Mouse (Mus musculus) natural killer cell, adult 2 months (primary cell): ENCODE data around the gene Acta2.

ENCODE experiments used
- DNase-seq, 2 experiments: peaks; one replicate each; pipeline ENCODE4 v3.0.0; 2022; ENCODE audit warnings: low spot score in 2 of 2

The Acta2 gene

DNA sequence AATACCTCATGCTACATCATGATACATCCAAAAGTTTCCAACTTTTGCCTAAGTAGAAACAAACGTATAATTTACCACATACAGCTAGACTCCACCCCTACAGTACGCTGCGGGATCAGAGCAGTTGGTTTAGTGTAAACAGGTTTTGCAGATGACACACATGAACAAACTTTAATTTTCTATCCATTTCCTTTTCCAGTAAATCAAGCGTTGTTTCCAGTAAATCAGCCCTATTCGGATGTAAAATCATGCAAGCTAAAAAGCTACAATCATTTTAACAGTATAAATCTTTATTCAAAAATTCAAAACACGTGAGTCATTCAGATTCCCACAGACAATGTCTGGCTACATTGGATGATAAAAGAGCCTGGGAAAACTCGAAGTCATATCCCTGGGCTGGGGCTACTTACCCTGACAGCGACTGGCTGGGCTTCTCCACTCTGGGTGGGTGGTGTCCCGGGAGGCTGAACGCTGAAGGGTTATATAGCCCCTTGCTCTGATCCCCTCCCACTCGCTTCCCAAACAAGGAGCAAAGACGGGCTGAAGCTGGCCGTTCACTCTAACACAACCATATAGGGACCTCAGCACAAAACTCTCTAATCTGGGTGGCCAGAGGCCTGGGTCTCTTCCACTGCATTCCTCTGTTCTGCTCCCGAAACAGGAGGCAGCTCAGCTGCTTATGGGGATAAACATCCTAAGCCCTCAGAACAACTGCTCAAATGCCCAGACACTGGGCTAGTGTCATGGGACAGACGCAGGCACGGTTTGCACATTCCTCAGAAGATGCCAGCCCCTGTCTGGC, at the start of gene Acta2:
TSS of gene Acta2 (minus strand) at position 711 of the 802 bp plus-strand sequence.
- DNase-seq: no peak

GRCm38 (mm10) chr19:34304917-34305316, 49.5 kb upstream of the Acta2 start:
- no peak for DNase-seq

DNA sequence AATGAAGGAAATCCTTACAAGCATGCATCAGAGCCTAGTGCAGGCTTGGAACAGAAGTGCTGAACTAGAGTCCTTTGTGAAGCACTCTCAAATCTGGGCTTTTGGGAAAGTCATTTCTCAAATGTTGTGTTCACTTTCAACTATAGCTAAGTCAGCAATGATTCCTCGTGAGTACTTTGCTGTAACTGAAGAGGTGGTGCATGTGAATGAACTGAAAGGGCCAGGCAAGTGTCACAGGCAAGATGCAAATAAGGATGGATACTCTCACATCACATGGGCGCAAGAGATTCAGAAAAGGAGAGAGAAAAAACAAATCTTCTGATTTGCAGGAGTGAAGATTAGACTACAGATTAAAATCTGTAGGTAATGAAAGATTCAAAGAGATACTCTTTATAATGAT, 45.0 kb upstream of the Acta2 start:
- no peak for DNase-seq

- no peak for DNase-seq
Observed at GRCm38 (mm10) chr19:34299229-34299628, 43.8 kb upstream of the Acta2 start.

GRCm38 (mm10) chr19:34298531-34298930, 43.1 kb upstream of the Acta2 start:
- DNase-seq: no peak

- no peak for DNase-seq
Observed at GRCm38 (mm10) chr19:34295442-34295841, 40.1 kb upstream of the Acta2 start.

- DNase-seq: no peak
Observed at GRCm38 (mm10) chr19:34293376-34293947, 38.1 kb upstream of the Acta2 start.

- no peak for DNase-seq
Observed at GRCm38 (mm10) chr19:34292701-34293100, 37.3 kb upstream of the Acta2 start.

GRCm38 (mm10) chr19:34291956-34292355, 36.6 kb upstream of the Acta2 start:
- no peak for DNase-seq

DNA sequence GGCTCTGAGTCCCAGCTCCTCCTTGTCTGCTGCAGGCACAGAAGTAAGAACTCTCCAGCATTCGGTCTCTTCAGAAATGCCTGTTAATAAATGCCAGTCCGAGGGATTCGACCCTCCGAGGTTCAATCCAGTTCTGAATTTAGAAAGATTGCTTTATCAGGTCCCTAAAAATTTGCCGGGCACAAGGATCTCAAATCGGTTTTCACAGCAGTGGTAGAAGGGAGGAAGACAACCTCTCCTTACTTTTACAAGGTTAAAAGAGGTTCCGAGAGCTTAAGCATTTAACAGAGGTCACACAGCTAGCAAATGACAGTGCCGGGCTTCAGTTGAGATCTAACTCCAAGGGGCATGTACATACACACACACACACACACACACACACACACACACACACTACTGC, 36.0 kb upstream of the Acta2 start:
- no peak for DNase-seq

DNA sequence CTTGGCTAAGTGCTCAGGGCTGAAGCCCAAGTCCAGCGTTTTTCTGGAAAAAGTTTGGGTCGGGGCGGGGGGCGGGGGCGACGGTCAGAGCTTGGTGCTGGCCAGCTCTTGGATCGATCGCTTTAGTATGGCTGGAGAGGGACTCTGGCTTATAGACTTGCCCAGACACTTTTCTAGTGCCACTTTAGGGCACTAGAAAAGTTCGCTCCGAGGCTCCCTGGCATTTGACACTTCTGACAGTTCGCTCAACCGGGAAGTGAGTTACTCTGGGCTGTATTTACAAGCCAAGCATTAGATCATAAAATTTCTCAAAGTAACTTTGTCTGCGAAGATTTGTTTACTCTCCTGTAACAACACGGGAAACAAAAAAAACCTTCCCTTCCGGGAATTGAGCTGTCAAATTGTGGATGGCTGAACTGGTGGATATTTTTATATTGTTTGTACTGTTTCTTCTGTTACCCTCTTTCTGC, 35.5 kb upstream of the Acta2 start:
- no peak for DNase-seq

DNA sequence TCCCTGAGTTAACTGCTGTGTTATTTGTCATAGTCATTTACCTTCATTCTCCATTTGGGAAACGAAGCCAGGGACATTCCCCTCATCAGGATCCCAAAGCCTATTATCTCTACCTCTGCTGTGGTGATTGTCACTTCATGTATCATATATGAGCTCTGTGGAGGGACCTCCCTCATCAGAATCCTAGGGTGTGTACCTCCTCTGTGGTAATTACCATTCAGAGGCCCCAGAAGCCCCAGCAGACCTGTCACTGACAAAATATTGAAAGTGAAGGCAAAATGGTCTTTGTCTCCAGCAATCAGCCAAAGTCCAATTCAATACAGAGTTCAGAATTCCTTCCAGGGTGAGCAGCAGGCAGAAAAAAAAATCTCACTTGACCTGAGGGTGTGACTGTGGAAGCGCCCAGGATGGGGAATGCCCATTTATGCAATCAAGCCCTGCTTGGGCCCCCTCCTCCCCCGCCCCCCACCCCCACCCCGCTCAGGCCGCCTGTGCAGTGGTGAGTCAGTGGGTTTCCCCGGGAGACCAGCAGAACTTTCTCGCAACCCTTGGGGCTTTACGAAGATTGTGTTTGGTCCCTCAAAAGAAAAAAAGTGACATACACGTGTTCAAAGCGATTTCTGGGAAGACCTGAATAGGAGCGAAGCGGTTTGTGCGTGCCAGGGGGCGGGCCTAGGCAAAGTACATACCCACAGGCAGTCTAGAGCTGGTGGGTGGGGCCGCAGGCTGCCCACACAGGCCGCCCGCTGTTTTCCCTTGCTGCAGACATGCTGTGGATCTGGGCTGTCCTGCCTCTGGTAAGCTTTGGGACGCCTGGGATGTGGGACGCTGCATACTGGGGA, 34.8 kb upstream of the Acta2 start, which contains the start of gene Fas:
TSS of gene Fas (plus strand) at position 719 of the 842 bp plus-strand sequence.
- peak; percentile 57 to 59 for DNase-seq

GRCm38 (mm10) chr19:34288696-34289095, 33.3 kb upstream of the Acta2 start:
- no peak for DNase-seq

GRCm38 (mm10) chr19:34287656-34288415, 32.4 kb upstream of the Acta2 start:
- DNase-seq: no peak

- no peak for DNase-seq
Observed at GRCm38 (mm10) chr19:34287221-34287620, 31.8 kb upstream of the Acta2 start.

DNA sequence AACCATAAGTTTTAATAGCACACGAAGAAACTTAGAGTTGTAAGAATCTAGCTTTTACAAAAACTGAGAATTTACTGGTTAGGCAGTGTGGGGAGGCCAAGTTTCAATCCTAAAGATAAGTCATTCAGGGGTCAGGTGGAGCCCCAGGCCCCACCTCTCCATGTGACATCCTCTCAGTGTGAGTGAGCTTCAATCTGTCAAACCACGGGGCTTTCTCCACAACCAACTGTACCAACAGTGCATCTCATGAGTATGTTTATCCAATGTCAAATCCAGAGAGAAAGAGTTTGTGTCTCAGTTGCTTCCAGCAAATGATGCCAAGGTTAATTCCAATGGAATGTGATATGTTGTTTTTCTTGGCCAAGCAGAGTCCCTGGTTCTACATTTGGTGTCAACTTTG, 29.4 kb upstream of the Acta2 start:
- no peak for DNase-seq

- no peak for DNase-seq
Observed at GRCm38 (mm10) chr19:34284383-34284782, 29.0 kb upstream of the Acta2 start.

GRCm38 (mm10) chr19:34283614-34284013, 28.2 kb upstream of the Acta2 start:
- no peak for DNase-seq

GRCm38 (mm10) chr19:34278078-34278477, 22.7 kb upstream of the Acta2 start:
- DNase-seq: no peak

- no peak for DNase-seq
Observed at GRCm38 (mm10) chr19:34273073-34273472, 17.7 kb upstream of the Acta2 start.

DNA sequence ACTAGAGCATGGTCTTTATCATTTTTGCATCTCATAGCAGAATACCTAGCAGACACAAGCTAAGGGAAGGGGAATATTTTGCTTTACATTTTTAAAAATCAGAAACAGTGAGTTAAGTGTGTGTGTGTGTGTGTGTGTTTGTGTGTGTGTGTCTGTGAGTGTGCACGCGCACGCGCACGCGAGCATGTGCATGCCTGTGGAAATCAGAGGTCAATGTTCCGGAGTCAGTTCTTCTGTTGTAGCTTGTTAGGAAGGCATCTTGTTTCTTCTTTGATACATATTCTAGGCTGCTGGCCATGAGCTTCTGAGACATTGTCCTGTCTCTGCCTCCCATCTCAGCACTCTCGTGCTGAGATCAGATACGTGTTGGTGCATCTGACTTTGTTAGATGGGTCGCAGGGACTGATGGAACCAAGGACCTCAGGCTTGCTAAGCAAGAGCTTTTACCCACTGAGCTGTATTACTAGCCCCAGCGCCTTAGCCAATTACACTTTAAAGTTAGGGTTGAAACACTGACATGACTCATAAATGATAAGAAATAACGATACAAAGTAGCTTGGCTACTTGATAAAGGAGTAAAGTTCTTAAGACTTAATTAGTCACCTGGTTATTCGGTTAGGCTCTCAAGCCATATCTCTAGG, 15.6 kb upstream of the Acta2 start:
- DNase-seq: no peak
